Mouse (Mus musculus): ENCODE measurements at regions not wholly inside any gene's neighbourhood (a gene's known extent, or its start where the extent isn't known, plus 50 kb on each side); places are given as distances from the start of the nearest gene placed in this dataset.
A peak's percentile ranks its signal among the peaks of the same experiment; 100 is the strongest.

DNA sequence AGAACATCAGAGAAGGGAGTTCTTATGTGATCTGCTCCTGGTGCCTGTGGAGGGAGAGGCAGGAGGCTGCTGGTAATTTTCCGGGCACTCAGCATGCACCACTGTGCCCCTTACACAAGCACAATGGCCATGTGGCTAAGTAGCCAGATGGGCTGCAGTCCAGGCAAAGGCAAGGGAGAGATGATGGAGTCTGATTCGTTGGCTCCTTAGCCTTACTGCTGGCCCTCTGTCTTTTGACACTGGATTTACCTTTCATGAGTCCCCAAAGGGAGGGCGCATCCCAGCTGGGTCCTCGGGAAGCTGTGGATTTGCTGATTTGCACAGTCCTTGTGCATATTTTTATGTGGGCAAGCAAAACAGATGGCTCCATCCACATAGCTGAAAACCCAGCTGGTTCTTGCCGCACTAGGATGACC lies 75.6 kb upstream of the 1700025G04Rik start:
- no peak for DNase-seq (ENCODE audit: low spot score)

DNA sequence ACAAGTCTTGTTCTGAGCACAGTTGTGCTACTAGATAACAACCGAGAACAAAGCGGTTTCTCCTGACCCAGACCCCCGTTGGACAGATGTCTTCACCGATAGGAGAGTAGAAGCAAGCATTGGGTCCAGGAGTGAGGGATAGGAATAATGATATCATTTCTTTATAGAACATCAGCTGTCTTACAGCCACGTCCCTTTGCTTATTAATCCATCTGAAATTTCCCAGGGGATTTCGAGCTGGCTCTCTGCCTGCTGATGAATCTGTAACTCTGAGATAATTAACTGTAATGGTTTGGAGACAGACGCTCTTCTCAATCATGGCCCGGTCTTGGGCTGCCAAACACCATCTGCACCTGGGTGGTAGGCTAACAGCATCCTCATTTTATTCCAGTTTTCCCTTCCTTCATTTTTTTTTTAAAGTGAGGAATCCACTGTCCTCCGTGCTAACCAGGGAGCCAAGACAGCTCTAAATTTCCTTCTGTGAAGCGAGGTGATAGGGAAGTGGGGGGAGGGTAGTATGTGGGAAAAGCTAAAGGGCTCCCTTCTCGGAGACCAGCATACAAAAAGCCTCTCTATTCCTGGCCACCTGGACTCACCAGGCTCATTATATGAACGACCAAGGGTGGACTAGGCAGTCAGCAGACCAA lies 75.0 kb upstream of the 1700025G04Rik start:
- DNase-seq (ENCODE audit: low spot score): peak; percentile 42

DNA sequence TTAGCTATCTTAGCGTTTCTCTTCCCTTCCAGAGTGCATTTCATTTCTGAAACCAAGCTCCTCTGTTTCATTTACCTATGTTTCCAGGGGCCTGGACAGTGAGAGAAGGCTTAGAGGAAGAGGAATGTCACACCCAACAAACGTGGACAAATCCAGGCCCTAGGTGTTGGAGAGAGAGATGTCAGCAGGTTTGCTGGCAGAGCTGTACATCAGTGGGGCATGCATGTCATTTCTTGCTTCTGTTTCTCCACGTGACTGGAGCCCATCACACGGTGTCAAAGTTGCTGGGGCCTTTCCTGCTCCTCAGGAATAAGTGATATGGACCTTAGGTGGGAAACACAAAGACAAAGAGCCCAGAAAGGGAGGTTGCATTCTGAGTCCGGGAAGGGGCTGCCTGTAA lies 74.3 kb upstream of the 1700025G04Rik start:
- DNase-seq (ENCODE audit: low spot score): no peak

DNA sequence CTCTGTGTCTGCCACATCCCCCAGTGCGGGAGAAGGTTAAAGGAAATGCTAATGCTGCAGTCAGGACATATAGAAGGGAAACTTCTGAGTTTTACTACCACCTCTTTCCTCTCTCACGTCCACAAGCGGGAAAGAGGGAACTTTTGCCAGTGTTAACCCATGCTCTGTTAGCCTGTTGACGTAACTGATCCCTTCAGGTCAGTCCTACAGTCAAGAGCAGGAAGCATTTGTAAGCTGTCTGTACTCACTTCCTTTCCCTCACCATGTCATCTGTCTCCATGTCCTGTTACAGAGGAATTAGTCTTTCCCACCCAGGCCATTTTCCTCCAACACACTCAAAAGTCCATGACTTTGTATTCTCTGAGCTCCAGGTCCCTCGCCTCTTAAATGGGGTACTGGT lies 62.5 kb upstream of the 1700025G04Rik start:
- DNase-seq (ENCODE audit: low spot score): no peak

DNA sequence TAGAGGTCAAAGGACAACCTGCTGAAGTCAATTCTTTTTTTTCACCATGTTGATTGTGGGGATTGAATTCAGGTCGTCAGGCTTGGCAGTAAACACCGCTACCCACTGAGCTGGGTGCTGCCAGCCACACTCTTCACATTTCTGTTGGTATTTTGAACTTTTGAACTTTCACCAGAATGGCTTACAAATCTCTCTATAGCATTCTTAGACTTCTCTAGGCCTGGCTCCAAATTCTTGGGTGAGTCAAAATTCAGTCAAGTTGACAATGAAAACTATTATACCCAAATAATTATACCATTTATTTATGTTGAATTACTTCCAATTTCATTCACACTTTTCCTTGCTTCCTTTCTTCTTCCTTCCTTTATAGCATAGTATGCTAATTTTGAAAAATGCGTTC lies 58.8 kb upstream of the 1700025G04Rik start:
- DNase-seq (ENCODE audit: low spot score): no peak

DNA sequence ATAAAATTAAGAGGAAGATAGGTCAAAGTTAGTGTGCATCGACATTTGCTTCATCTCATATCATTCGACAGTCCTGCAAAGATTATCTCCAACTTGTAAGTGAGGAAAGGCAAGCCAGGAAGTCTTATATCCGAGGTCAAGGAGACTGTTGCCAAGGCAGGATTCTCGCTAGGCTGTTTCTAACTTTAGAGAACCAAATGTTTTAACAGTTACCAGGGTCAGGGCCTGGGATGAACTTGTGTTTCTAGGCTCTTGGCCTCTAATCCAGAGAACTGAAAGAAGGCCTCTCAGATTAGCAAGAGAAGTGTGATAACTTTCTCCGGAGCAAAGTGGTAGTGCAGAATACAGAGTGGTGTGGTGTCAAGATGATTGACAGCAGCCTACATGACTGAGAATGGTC lies 50.2 kb upstream of the 1700025G04Rik start:
- no peak for DNase-seq (ENCODE audit: low spot score)

All from embryo, embryonic 10.5 days (tissue).